Mouse (Mus musculus) bone marrow, adult 2 months (tissue): ENCODE measurements at regions not wholly inside any gene's neighbourhood (a gene's known extent, or its start where the extent isn't known, plus 50 kb on each side); places are given as distances from the start of the nearest gene placed in this dataset.

ENCODE experiments used
- CTCF ChIP-seq: fragments of 200-500 bp; IDR thresholded peaks from 2 replicates; pipeline ENCODE4 v1.5.1; 2011; ENCODE audit warnings: low read length, control low read depth; ENCODE audit not compliant: control insufficient read depth, insufficient read depth
- POLR2A ChIP-seq: fragments of 200-500 bp; IDR thresholded peaks from 2 replicates; pipeline ENCODE4 v1.6.1; 2011; ENCODE audit warnings: low read depth, mild to moderate bottlenecking, control low read depth, low read length, borderline replicate concordance; ENCODE audit not compliant: control insufficient read depth

DNA sequence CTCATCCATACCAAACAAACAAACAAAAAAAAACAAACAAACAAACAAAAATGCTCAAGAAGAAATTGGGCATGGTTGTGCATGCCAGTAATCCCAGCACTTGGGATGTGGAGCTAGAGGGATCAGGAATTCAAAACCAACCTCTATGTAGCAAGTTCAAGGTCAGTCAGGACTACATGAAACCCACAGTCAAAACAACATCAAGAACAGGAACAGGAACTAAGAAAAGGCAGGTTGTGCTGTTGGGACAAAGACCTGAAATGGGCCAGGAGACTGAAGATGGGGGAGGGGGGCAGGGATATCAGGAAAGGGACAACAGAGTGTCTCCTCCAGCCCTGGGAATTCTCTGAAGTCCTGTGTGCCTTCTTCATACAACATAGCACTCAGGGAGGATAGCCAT, 87.8 kb upstream of the Rbpj start:
- no peak for TF ChIP-seq CTCF
- no peak for TF ChIP-seq POLR2A
